Mouse (Mus musculus) megakaryocyte, embryonic 14.5 days (primary cell): ENCODE data around the gene Ric8b.

Experiments used
- FLI1 ChIP-seq: IDR thresholded peaks from 2 replicates; pipeline ENCODE4 v1.6.1; 2012; ENCODE audit warnings: low read length, inconsistent platforms, mixed read lengths
- GATA1 ChIP-seq: IDR thresholded peaks from 3 replicates; pipeline ENCODE4 v1.6.1; 2012; ENCODE audit warnings: mixed read lengths, low read length, inconsistent platforms, borderline replicate concordance

- TF ChIP-seq GATA1 (no peak), FLI1 (no peak)
Measured at GRCm38 (mm10) chr10:84935553-84936209, 18.3 kb downstream of the Ric8b start.
